Mouse (Mus musculus): ENCODE results near the gene Casp14.

DNA sequence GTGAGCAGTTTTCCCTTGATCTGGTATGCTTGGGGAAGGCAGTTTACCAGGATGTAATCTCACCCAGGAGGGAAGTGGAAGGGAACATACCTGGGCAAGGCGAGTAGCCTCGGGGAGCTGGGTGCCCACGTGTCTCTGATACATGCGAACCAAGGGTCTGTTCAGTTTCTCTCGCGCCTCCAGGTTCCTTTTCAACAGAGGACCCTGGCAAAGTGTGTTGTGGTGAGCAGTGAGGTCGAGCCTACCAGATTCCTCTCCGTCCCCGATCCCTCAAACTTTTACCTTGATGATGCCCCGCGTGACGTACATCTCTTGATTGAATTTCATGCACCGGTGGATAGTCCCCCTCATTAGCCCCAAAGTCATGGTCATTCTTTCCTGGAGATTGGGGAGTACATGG is 30.1 kb upstream of the Casp14 start:
- TF ChIP-seq CTCF (IDR thresholded peaks at IDR 0.05; ENCODE audit: insufficient read depth, low read depth, low read length) (no peak), POLR2A (IDR thresholded peaks at IDR 0.05; ENCODE audit: insufficient read depth, low read depth, low read length) (no peak)

Data from olfactory bulb, adult 2 months (tissue).